Comparison of ENCODE assay signal across 24 mouse cellular contexts in genomic region chr15:30777801-30778200, GRCm38 (mm10).
DNase-seq lines count a peak whose midpoint lies in the region; ATAC-seq and TF ChIP-seq lines count a peak whose summit lies in the region.
"Had no signal": no experiment of that assay in that cellular context is flagged by ENCODE, and none has a peak within 500 bp of the region (broad histone marks: within the 10 kb centered on the region; RNA-seq: fewer than 3 reads in every experiment).

No protein-coding gene starts in this region.

- WGBS in heart, adult 2 months = 86% methylated on average over 5 of the region's 5 CpGs
- WGBS in hindbrain, embryonic 12.5 days = 92% methylated on average over 5 of the region's 5 CpGs
- 94% methylated on average over 5 of the region's 5 CpGs for WGBS in hindbrain, embryonic 14.5 days
- WGBS in limb, embryonic 11.5 days = 95% methylated on average over 5 of the region's 5 CpGs
- WGBS in limb, embryonic 10.5 days = 95% methylated on average over 5 of the region's 5 CpGs
- WGBS in midbrain, embryonic 16.5 days = 91% methylated on average over 5 of the region's 5 CpGs
- 96% methylated on average over 5 of the region's 5 CpGs for WGBS in midbrain, postnatal 0 days

- H3K36me3 ChIP-seq in heart, adult 2 months (ENCODE audit: control insufficient read depth, insufficient read depth, low read length) = no peaks in the 10 kb centered on the region
- H3K36me3 ChIP-seq in hindbrain, embryonic 12.5 days = no peaks in the 10 kb centered on the region
- H3K36me3 ChIP-seq in hindbrain, embryonic 14.5 days (replicated peaks; ENCODE audit: control insufficient read depth, insufficient read depth) = no peaks in the 10 kb centered on the region
- no peaks in the 10 kb centered on the region for H3K36me3 ChIP-seq in limb, embryonic 11.5 days (ENCODE audit: control insufficient read depth, insufficient read depth, low read length)
- no peaks in the 10 kb centered on the region for H3K36me3 ChIP-seq in limb, embryonic 10.5 days
- H3K36me3 ChIP-seq in midbrain, embryonic 16.5 days (ENCODE audit: control insufficient read depth, insufficient read depth, low read length) = no peaks in the 10 kb centered on the region
- H3K36me3 ChIP-seq in midbrain, postnatal 0 days (ENCODE audit: insufficient read depth, low read length) = no peaks in the 10 kb centered on the region
- H3K36me3 ChIP-seq: embryonic facial prominence, embryonic 10.5 days; embryonic facial prominence, embryonic 12.5 days; G1E had no signal

- TF ChIP-seq EP300 in heart, adult 2 months (IDR thresholded peaks at IDR 0.05; ENCODE audit: insufficient read depth, low read depth, low read length) = no peak

- no peaks in the 10 kb centered on the region for H3K4me1 ChIP-seq in heart, adult 2 months (ENCODE audit: control insufficient read depth, insufficient read depth, low read length)
- H3K4me1 ChIP-seq in hindbrain, embryonic 12.5 days = peaks cover 8% of the 10 kb centered on the region
- no peaks in the 10 kb centered on the region for H3K4me1 ChIP-seq in hindbrain, embryonic 14.5 days (replicated peaks; ENCODE audit: control insufficient read depth, insufficient read depth, low read length)
- H3K4me1 ChIP-seq in limb, embryonic 11.5 days (ENCODE audit: control insufficient read depth, insufficient read depth, low read length) = no peaks in the 10 kb centered on the region
- no peaks in the 10 kb centered on the region for H3K4me1 ChIP-seq in limb, embryonic 10.5 days
- H3K4me1 ChIP-seq in midbrain, embryonic 16.5 days (ENCODE audit: control insufficient read depth, insufficient read depth, low read length) = peaks cover 6% of the 10 kb centered on the region
- no peaks in the 10 kb centered on the region for H3K4me1 ChIP-seq in midbrain, postnatal 0 days (ENCODE audit: insufficient read depth, low read length)
- H3K4me1 ChIP-seq: embryonic facial prominence, embryonic 10.5 days; embryonic facial prominence, embryonic 12.5 days had no signal

- TF ChIP-seq POLR2A in heart, adult 2 months (IDR thresholded peaks at IDR 0.05; ENCODE audit: insufficient read depth, low read depth, low read length) = no peak

- H3K27ac ChIP-seq in heart, adult 2 months = no peak overlapping the region
- H3K27ac ChIP-seq in hindbrain, embryonic 12.5 days = peak overlapping the region; percentile 18; the same call in 1 of the 2 replicates
- no peak overlapping the region for H3K27ac ChIP-seq in hindbrain, embryonic 14.5 days
- no peak overlapping the region for H3K27ac ChIP-seq in limb, embryonic 11.5 days (replicated peaks; ENCODE audit: low read depth, low read length)
- H3K27ac ChIP-seq in limb, embryonic 10.5 days = no peak overlapping the region
- H3K27ac ChIP-seq in midbrain, embryonic 16.5 days (ENCODE audit: low read length) = 0 out of 2 replicates have a peak overlapping the region, but pooled peaks have one; percentile 33
- H3K27ac ChIP-seq in midbrain, postnatal 0 days (ENCODE audit: low read depth, low read length) = no peak overlapping the region
- H3K27ac ChIP-seq: embryonic facial prominence, embryonic 10.5 days; embryonic facial prominence, embryonic 12.5 days; forebrain, embryonic 13.5 days had no signal

- peak; percentile 69 for DNase-seq in heart, adult 11 months
- no peak for DNase-seq in heart, adult 2 months
- DNase-seq in hindbrain, embryonic 14.5 days (ENCODE audit: low spot score) = no peak
- peak; percentile 13 for DNase-seq in limb, embryonic 11.5 days (ENCODE audit: low spot score)
- no peak for DNase-seq in limb, embryonic 10.5 days (ENCODE audit: low spot score)
- DNase-seq in midbrain, postnatal 0 days (ENCODE audit: low spot score) = no peak
- DNase-seq: adrenal gland, adult 8-10 months; adrenal gland, postnatal 14 days; adrenal gland, postnatal 36 days; B cell, adult 2 months; cerebellum, adult 11-12 months; cerebellum, adult 2 months; cerebellum, adult 9-10 months; cerebellum, postnatal 25 days had no signal

- H3K4me2 ChIP-seq in hindbrain, embryonic 12.5 days (replicated peaks) = no peak overlapping the region
- H3K4me2 ChIP-seq in hindbrain, embryonic 14.5 days (replicated peaks) = no peak overlapping the region
- no peak overlapping the region for H3K4me2 ChIP-seq in limb, embryonic 11.5 days (ENCODE audit: low read depth, severe bottlenecking)
- H3K4me2 ChIP-seq in midbrain, embryonic 16.5 days (ENCODE audit: low read length) = no peak overlapping the region
- no peak overlapping the region for H3K4me2 ChIP-seq in midbrain, postnatal 0 days (ENCODE audit: low read depth, low read length, poor library complexity, severe bottlenecking)
- H3K4me2 ChIP-seq: embryonic facial prominence, embryonic 12.5 days; forebrain, embryonic 13.5 days had no signal

- no peak for ATAC-seq in hindbrain, embryonic 12.5 days (ENCODE audit: low FRiP score)
- ATAC-seq in hindbrain, embryonic 14.5 days (ENCODE audit: low FRiP score) = no peak
- no peak for ATAC-seq in limb, embryonic 11.5 days (ENCODE audit: insufficient number of reproducible peaks, low FRiP score, low TSS enrichment, low read depth)
- ATAC-seq in midbrain, embryonic 16.5 days = no peak
- no peak for ATAC-seq in midbrain, postnatal 0 days (ENCODE audit: low FRiP score)
- ATAC-seq: activated CD4-positive, CD25-positive, alpha-beta regulatory T cell, adult 4 months; CD4-positive, CD25-positive, alpha-beta regulatory T cell, adult 4 months; forebrain, embryonic 13.5 days; Patski had no signal

- H3K79me2 ChIP-seq in heart, adult 2 months (replicated peaks; ENCODE audit: control insufficient read depth, insufficient read depth, low read length) = no peaks in the 10 kb centered on the region

- H3K9me3 ChIP-seq in hindbrain, embryonic 12.5 days (replicated peaks) = no peaks in the 10 kb centered on the region
- H3K9me3 ChIP-seq in hindbrain, embryonic 14.5 days (ENCODE audit: control insufficient read depth, low read length) = no peaks in the 10 kb centered on the region
- no peaks in the 10 kb centered on the region for H3K9me3 ChIP-seq in limb, embryonic 11.5 days (ENCODE audit: control insufficient read depth, low read length)
- H3K9me3 ChIP-seq in limb, embryonic 10.5 days (replicated peaks) = no peaks in the 10 kb centered on the region
- H3K9me3 ChIP-seq in midbrain, embryonic 16.5 days (replicated peaks; ENCODE audit: control insufficient read depth, low read length, poor library complexity, severe bottlenecking) = no peaks in the 10 kb centered on the region
- no peaks in the 10 kb centered on the region for H3K9me3 ChIP-seq in midbrain, postnatal 0 days (ENCODE audit: low read length)
- H3K9me3 ChIP-seq: embryonic facial prominence, embryonic 10.5 days; embryonic facial prominence, embryonic 12.5 days; forebrain, embryonic 13.5 days had no signal

- no peaks in the 10 kb centered on the region for H3K27me3 ChIP-seq in heart, adult 2 months (ENCODE audit: control insufficient read depth, insufficient read depth, low read length)
- H3K27me3 ChIP-seq in hindbrain, embryonic 12.5 days = no peaks in the 10 kb centered on the region
- H3K27me3 ChIP-seq in hindbrain, embryonic 14.5 days (ENCODE audit: control insufficient read depth, insufficient read depth, low read length) = no peaks in the 10 kb centered on the region
- H3K27me3 ChIP-seq in limb, embryonic 11.5 days (ENCODE audit: control insufficient read depth, insufficient read depth, low read length) = no peaks in the 10 kb centered on the region
- H3K27me3 ChIP-seq in limb, embryonic 10.5 days (ENCODE audit: low read depth, poor library complexity, severe bottlenecking) = no peaks in the 10 kb centered on the region
- no peaks in the 10 kb centered on the region for H3K27me3 ChIP-seq in midbrain, embryonic 16.5 days (ENCODE audit: control insufficient read depth, insufficient read depth, low read depth, low read length)
- H3K27me3 ChIP-seq in midbrain, postnatal 0 days (ENCODE audit: insufficient read depth, low read length) = no peaks in the 10 kb centered on the region
- H3K27me3 ChIP-seq: CH12.LX; embryonic facial prominence, embryonic 12.5 days; forebrain, embryonic 13.5 days; Patski had no signal

- intact Hi-C loops in heart, adult 2 months (cut with DNase I) = no loop called here

- no peak overlapping the region for H3K9ac ChIP-seq in heart, adult 2 months (ENCODE audit: low read depth, low read length)
- H3K9ac ChIP-seq in hindbrain, embryonic 12.5 days = no peak overlapping the region
- no peak overlapping the region for H3K9ac ChIP-seq in hindbrain, embryonic 14.5 days
- H3K9ac ChIP-seq in limb, embryonic 11.5 days (ENCODE audit: low read length) = no peak overlapping the region
- no peak overlapping the region for H3K9ac ChIP-seq in midbrain, embryonic 16.5 days (ENCODE audit: low read depth, low read length)
- no peak overlapping the region for H3K9ac ChIP-seq in midbrain, postnatal 0 days (replicated peaks; ENCODE audit: low read length, poor library complexity, severe bottlenecking)
- H3K9ac ChIP-seq: embryonic facial prominence, embryonic 12.5 days; forebrain, embryonic 13.5 days had no signal

- no peak for TF ChIP-seq CTCF in heart, adult 2 months (IDR thresholded peaks at IDR 0.05)
- no peak for TF ChIP-seq CTCF in midbrain, postnatal 0 days (IDR thresholded peaks at IDR 0.05)

- no peak overlapping the region for H3K4me3 ChIP-seq in heart, adult 2 months
- no peak overlapping the region for H3K4me3 ChIP-seq in hindbrain, embryonic 12.5 days
- no peak overlapping the region for H3K4me3 ChIP-seq in hindbrain, embryonic 14.5 days (replicated peaks; ENCODE audit: low read length)
- no peak overlapping the region for H3K4me3 ChIP-seq in limb, embryonic 11.5 days (ENCODE audit: low read depth, low read length)
- no peak overlapping the region for H3K4me3 ChIP-seq in limb, embryonic 10.5 days
- H3K4me3 ChIP-seq in midbrain, embryonic 16.5 days (ENCODE audit: low read depth, low read length) = no peak overlapping the region
- H3K4me3 ChIP-seq in midbrain, postnatal 0 days (ENCODE audit: low read depth, low read length) = no peak overlapping the region
- H3K4me3 ChIP-seq: embryonic facial prominence, embryonic 10.5 days; embryonic facial prominence, embryonic 12.5 days; forebrain, embryonic 13.5 days had no signal

Comparison
In these comparisons a context has a peak if more than half of its experiments do, and no peak if none do; other contexts are left out.
1. DNase-seq: peak in heart, adult 11 months (single experiment) and limb, embryonic 11.5 days (single experiment); none in heart, adult 2 months (0 of 2), hindbrain, embryonic 14.5 days (single experiment), limb, embryonic 10.5 days (single experiment) and midbrain, postnatal 0 days (single experiment).
2. H3K27ac ChIP-seq: peak in hindbrain, embryonic 12.5 days (single experiment) and midbrain, embryonic 16.5 days (single experiment); none in heart, adult 2 months (single experiment), hindbrain, embryonic 14.5 days (single experiment), limb, embryonic 11.5 days (single experiment), limb, embryonic 10.5 days (single experiment) and midbrain, postnatal 0 days (single experiment).